Mouse (Mus musculus): ENCODE measurements at regions not wholly inside any gene's neighbourhood (a gene's known extent, or its start where the extent isn't known, plus 50 kb on each side); places are given as distances from the start of the nearest gene placed in this dataset.
"Not testable (repeated sequence)": the region's sequence is repeated elsewhere in the genome, so short reads cannot be mapped to it uniquely, and the experiment has no call there.

- no peak for DNase-seq
- intact Hi-C loops (cut with DNase I), result no loop called here
Observed at GRCm38 (mm10) chr11:71285193-71285592, 54.7 kb upstream of the Nlrp1b start.

DNA sequence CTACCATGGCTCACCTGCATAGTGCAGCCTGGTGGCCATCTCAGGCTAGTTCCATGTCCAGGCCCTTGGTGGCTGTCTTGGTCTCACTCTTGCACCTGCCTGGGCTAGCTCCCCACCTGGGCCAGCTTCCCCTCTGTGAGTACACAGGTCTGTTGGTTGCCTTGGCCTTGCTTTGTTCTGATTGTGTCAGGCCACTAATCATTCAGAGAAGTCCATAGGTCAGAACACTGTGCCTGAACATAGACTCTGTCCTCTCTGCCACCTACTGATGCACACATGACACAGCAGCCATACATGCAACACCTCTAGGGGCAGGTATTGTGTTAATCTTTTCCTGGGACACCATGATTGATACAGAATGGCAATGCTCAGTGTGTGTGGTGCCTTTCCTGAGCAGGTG, 57.7 kb upstream of the Nlrp1b start:
- intact Hi-C loops (cut with DNase I), result loop anchor here (2.0 kb wide), 1 partner anchor 57 kb away; the partner anchor contains the start of gene Nlrp1b

DNA sequence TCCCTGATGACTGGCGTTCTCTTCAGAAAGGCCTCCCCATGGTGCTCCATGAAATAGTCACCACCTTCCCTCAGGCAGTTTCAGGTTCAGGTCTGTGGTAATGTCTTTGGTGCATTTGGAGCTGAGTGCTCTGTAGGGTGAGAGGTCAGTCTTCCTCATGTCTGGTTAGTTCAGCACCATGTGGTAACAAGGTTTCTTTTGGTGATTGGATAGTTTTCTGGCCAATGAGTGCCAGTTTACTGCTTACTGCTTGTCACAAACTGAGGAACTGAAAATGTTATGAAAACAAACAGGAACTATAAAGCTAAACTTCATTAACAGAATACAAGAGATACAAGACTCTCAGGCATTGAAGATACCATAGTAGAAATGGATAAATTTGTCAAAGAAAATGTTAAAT, 59.0 kb upstream of the Nlrp1b start:
- no peak for DNase-seq
- intact Hi-C loops (cut with DNase I), result loop anchor here (2.0 kb wide), 1 partner anchor 59 kb away; the partner anchor contains the start of gene Nlrp1b

More for the DNA sequence above, 57.7 kb upstream of the Nlrp1b start:
- DNase-seq, result not testable (repeated sequence)

DNA sequence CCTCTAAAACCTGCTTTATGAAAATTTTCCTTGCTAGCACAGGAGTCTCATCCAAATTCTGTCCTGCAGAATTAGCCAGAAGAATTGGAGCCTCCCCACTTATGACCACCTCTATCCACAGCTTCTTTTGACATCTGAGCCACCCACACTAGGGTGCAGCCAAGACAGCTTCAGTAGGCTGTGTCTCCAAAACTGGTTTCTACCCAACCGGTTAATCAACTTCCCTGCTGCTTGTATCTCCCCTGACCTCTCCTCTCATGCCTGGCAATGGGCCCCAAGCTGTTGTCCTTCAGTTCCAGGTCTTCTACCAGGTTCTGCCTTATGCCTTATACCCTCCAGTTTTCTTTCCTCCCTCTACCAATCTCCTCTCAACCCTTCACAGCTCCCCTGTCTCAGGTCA, 68.9 kb upstream of the Nlrp1b start:
- no peak for DNase-seq
- intact Hi-C loops (cut with DNase I), result no loop called here

- intact Hi-C loops (cut with DNase I), result no loop called here
- DNase-seq, result no peak
Observed at GRCm38 (mm10) chr11:71323439-71323838, 92.9 kb upstream of the Nlrp1b start.

- no peak for DNase-seq
- intact Hi-C loops (cut with DNase I), result no loop called here
Observed at GRCm38 (mm10) chr11:71337428-71337827, 106.9 kb upstream of the Nlrp1b start.

DNA sequence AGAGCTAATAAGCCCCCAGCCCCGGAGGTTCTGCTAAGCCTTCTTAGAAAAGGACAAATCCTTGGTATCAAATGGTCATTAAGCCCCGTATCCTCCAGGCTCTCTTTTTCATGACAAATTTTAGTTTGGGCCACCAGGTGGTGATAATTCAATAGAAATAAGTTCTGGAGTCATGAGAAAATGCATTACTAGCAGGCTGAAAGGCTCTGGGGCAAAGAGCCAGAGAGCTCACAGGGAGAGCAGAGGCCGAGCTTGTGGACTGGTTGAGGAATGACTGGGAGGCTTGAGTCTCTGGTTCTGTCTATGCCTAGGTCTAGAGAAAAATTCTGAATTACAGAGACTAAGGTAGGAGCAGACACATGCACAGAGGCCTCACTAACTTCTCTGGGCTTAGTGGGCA, 115.5 kb upstream of the Nlrp1b start:
- no peak for DNase-seq
- intact Hi-C loops (cut with DNase I), result loop anchor here (10.0 kb wide), 1 partner anchor 689 kb away; the partner anchor contains the start of gene Aipl1

DNA sequence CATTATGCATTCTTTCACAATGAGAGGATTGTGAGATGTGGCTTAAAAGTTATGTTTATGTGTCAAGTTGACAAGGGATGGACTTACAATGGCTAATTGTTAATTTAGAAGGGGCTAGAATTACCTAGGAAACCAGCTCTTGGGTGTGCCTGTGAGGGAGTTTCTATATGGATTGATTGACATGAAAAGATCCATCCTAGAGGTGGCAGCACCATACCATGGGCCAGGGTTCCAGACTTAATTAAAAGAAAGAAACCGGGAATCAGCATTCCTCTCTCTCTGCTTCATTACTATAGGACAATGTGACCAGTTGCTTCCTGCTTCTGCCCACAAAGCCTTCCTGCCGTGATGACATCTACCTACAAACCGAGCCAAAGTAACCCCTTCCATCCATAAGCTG, 126.6 kb upstream of the Nlrp1b start:
- intact Hi-C loops (cut with DNase I), result no loop called here

DNA sequence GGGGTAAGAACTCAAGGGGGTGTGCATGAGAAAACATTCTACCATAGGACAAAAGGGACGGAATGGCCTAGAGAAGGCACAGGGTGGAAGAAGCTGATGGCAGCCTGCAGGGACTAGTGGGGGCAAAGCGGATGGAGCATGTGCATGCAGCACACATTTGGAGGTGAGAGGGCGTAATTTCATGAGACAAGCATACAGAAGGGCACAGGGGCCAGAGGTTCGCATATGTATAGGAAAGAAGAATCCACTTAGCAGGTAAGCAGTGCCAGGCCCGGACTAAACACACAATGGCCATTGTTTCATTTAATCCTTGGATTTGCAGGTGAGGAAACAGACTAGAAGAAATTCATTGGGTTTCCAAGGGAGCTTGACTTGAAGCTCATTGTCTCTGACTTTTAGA, 130.3 kb upstream of the Nlrp1b start:
- no peak for DNase-seq
- intact Hi-C loops (cut with DNase I), result no loop called here

More for the DNA sequence above, 126.6 kb upstream of the Nlrp1b start:
- DNase-seq, result no peak

- no peak for DNase-seq
- intact Hi-C loops (cut with DNase I), result no loop called here
Observed at GRCm38 (mm10) chr11:71371871-71372270, 141.3 kb upstream of the Nlrp1b start.

- intact Hi-C loops (cut with DNase I), result no loop called here
- no peak for DNase-seq
Observed at GRCm38 (mm10) chr11:71375132-71375531, 144.6 kb upstream of the Nlrp1b start.

- intact Hi-C loops (cut with DNase I), result no loop called here
- DNase-seq, result no peak
Observed at GRCm38 (mm10) chr11:71388411-71388810, 157.9 kb upstream of the Nlrp1b start.

DNA sequence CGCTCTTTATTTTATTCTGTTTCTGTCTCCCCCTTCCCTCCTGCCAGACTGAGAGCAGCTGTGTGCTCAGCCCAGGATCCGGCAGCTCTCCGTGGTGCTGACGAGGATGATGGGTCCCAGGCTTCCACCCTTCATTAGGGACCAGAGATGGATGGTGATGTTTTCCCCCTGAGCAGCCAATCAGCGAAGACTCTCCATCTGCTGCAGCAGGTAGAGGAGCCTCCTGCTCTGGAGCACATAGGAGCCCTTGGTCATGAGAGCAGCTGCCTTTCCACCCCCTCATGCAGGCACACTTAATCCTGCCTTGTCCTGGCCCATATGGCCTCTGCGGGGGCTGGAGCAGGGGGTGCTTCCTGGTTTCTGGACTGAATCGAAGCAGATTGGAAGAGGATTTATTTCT, 159.1 kb upstream of the Nlrp1b start:
- intact Hi-C loops (cut with DNase I), result no loop called here
- DNase-seq, result no peak

DNA sequence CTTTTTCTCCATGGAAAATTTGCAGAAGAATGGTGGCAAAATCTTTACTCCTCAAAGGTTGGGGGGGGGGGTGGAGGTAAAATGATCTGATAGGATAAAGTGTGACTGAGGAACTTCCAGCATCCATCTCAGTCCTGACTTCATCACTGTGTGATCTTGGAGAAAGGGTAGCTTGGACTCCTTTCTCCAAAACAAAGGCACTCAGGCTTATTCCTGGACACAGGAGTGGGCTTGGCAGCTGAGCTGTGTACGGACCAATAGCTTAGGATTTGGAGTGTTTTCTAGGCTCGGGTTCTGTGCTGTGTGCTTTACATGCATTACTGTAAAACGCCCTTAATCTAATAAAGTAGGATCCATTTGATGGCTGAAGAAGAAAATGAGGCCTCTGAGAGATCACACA, 159.6 kb upstream of the Nlrp1b start:
- intact Hi-C loops (cut with DNase I), result no loop called here
- DNase-seq, result no peak

DNA sequence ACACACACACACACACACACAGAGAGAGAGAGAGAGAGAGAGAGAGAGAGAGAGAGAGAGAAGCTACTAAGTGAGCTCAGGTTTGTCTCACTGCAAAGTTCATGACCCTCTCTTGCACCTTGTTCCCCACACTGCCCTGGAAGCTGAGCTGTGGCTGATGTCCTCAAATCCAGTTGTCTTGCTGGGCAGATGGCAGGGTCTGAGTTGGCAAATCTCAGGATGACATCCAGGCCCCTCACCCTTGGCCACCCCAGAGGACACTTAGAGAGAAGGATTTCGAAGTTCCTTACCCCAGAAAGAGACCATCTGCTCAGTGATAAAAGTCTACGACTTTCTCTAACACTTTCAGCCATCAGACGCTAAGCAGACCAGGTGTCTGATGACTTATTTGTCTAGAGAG, 160.1 kb upstream of the Nlrp1b start:
- no peak for DNase-seq
- intact Hi-C loops (cut with DNase I), result no loop called here

- intact Hi-C loops (cut with DNase I), result no loop called here
- no peak for DNase-seq
Observed at GRCm38 (mm10) chr11:71393406-71393805, 162.9 kb upstream of the Nlrp1b start.

GRCm38 (mm10) chr11:71395023-71395422, 164.5 kb upstream of the Nlrp1b start:
- intact Hi-C loops (cut with DNase I), result no loop called here
- DNase-seq, result no peak

DNA sequence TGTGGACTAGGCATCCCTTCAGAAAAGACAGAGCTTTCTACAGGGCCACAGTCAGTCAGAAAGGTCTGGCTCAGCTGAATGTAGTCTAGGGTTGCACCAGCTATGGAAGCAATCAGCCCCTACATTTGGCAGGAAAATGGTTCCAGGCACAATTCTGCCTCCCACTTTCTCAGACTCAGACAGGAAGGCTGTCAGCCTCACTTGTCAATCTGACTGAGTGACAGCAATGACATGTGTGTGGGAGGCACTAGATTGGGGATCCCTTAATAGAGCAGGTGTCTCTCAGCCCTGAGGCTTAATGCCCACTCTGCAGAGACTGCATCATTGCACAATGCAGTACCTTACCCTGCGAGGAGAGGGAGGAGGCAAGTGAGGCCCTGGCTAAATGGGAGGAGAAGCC, 165.1 kb upstream of the Nlrp1b start:
- no peak for DNase-seq
- intact Hi-C loops (cut with DNase I), result no loop called here

DNA sequence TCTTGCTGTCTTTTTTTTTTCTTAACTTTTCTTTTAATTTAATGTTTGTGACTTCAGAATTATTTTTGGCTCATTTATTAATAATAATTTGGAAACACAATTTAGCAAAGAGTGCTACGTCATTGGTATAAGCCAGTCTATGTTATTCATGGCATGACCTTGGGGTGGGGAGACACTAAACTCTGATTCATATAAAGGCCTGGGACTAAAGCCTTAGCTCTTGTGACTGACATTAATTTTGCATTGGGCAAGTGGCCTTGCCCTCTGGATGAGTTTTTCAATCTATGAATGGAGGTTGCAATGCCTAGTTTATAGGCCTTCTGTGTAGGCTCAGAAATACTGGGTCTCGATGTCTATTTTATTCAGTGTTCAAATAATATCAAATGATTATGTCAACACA, 169.8 kb upstream of the Nlrp1b start:
- intact Hi-C loops (cut with DNase I), result no loop called here
- no peak for DNase-seq

- intact Hi-C loops (cut with DNase I), result no loop called here
- DNase-seq, result no peak
Observed at GRCm38 (mm10) chr11:71401411-71402276, 171.1 kb upstream of the Nlrp1b start.

GRCm38 (mm10) chr11:71404361-71404760, 173.8 kb upstream of the Nlrp1b start:
- intact Hi-C loops (cut with DNase I), result no loop called here
- DNase-seq, result no peak

GRCm38 (mm10) chr11:71407043-71407442, 176.5 kb upstream of the Nlrp1b start:
- DNase-seq, result no peak
- intact Hi-C loops (cut with DNase I), result no loop called here
